Mouse (Mus musculus): ENCODE measurements around the gene Rbm8a. TPM values are rescaled to one million over a fixed set of nuclear protein-coding genes. Genes with fewer than 3 reads are reported as not detected.

Rbm8a gene
- polyA plus RNA-seq (2015; fragmentation: Nextera tagmentation; extraction: Ambion mirVana): 78.8 and 87.7 TPM in 2 replicates

DNA sequence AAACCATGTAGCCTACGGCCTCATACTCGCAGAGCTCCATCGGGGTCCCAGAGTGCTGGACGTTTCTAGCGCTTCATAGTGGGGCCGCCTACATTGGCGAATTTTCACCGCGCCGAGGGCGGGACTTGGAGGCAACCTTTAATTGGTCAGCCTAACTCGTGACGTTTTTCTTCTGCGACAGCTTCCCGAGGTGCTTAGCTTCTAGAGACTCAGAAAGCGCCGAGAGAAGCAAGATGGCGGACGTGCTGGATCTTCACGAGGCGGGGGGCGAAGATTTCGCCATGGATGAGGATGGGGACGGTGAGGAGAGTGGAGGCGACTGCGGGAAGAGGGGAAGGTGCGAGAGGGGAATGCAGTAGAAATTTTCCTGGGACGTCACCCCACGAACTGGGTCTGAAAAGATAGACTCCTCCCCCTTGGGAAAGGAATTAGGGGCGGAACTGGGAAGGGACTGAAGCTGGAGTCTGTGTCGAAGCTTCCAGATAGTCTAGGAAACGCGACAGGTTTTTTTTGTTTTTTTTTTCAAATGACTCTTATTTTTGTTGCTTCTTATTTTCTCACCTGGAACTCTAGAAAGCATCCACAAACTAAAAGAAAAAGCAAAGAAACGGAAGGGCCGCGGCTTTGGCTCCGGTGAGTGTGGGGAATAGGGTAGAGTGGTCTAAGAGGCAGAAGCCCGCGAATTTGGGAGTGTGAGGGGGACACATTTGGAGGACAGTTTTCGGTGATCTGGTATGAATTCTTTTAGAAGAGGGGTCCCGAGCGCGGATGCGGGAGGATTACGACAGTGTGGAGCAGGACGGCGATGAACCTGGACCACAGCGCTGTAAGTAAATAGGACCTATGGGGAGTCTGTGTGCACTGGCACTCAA lies at the start of gene Rbm8a:
TSS of gene Rbm8a (plus strand) at position 205 of the 872 bp plus-strand sequence.
- Histone ChIP-seq H3K27ac (peak within 1 kb of the TSS; percentile 56; the same call in 1 of the 2 replicates), H3K4me1 (replicated peaks) (peaks cover 35% of the 10 kb centered on the region), H3K36me3 (peaks cover 29% of the 10 kb centered on the region), H3K9me3 (replicated peaks) (no peaks in the 10 kb centered on the region), H3K9ac (peak within 1 kb of the TSS; percentile 83), H3K4me2 (peak within 1 kb of the TSS; percentile 81), H3K27me3 (no peaks in the 10 kb centered on the region), H3K4me3 (replicated peaks) (peak within 1 kb of the TSS; percentile 74)
- DNase-seq (peak; percentile 93), ATAC-seq (ENCODE audit: low read depth) (peak; percentile 93)
- WGBS (ENCODE audit: insufficient replicate concordance): 1% methylated on average over 48 of the region's 48 CpGs

DNA sequence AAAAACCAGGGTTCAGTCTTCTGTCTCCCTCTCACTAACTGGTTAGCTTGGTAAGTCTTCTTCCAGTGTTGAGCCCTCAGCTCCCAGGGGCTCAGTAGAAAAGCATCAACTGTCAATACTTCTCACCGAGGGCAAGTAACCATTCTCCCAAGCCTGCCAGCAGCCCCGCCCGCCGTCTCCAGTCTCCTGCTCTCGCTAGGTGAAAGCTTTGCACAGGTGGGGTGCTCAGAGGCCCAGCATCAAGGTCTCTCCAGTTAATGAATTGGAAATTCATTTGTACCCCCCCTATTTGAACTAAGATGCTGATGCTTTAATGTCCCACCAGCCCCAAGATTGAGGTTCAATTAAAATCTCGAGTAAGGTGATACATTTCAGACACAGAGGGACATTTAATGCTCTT lies 48.6 kb upstream of the Rbm8a start:
- DNase-seq (no peak), ATAC-seq (ENCODE audit: low read depth) (no peak)
- Histone ChIP-seq H3K4me3 (replicated peaks) (no peak overlapping the region), H3K4me1 (replicated peaks) (peaks cover 41% of the 10 kb centered on the region), H3K27ac (no peak overlapping the region), H3K9ac (no peak overlapping the region), H3K4me2 (0 out of 2 replicates have a peak overlapping the region, but pooled peaks have one; percentile 61), H3K9me3 (replicated peaks) (no peaks in the 10 kb centered on the region), H3K27me3 (no peaks in the 10 kb centered on the region), H3K36me3 (no peaks in the 10 kb centered on the region)
- WGBS (ENCODE audit: insufficient replicate concordance): 61% methylated on average over 6 of the region's 6 CpGs

DNA sequence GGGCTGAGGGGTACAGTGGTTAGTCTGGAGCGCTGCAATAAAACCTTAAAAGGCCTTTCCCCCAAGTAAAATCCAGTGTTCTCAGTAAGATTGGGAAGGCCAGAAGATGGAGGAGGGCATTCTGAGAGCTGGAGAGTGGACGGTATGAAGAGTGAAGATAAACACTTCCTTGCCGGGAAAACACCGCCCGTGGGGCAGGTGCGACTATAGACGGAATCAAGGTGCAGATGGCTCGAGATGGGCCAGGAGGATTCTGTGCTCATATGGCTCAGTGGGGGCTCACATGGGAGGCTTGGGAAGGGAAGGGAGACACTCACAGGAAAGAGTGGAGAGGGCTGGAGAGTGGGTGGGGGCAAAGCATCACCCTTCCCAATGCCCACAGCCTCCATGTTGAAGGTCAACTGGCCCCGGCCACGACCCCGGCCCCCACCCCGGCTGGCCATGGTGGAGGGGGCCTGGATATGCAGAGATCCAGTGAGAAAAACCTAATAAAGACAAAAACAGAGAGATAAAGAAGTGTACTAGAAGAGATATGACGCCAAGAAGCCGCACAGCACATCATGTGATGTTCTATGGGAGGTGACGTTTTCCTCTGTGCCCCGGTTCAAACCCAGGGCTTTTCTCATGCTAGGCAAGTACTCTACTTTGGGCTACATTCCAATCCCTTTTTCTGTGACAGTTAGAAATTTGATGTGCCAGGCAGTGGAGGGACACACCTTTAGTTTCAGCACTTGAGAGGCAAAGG lies 47.8 kb upstream of the Rbm8a start:
- no peak overlapping the region for H3K9ac ChIP-seq
- H3K4me2 ChIP-seq: no peak overlapping the region
- no peak overlapping the region for H3K4me3 ChIP-seq (replicated peaks)
- no peaks in the 10 kb centered on the region for H3K27me3 ChIP-seq
- no peak overlapping the region for H3K27ac ChIP-seq
- DNase-seq: no peak
- H3K9me3 ChIP-seq (replicated peaks): no peaks in the 10 kb centered on the region
- WGBS (ENCODE audit: insufficient replicate concordance): 77% methylated on average over 16 of the region's 16 CpGs
- H3K36me3 ChIP-seq: no peaks in the 10 kb centered on the region
- ATAC-seq (ENCODE audit: low read depth): no peak
- peaks cover 33% of the 10 kb centered on the region for H3K4me1 ChIP-seq (replicated peaks)

DNA sequence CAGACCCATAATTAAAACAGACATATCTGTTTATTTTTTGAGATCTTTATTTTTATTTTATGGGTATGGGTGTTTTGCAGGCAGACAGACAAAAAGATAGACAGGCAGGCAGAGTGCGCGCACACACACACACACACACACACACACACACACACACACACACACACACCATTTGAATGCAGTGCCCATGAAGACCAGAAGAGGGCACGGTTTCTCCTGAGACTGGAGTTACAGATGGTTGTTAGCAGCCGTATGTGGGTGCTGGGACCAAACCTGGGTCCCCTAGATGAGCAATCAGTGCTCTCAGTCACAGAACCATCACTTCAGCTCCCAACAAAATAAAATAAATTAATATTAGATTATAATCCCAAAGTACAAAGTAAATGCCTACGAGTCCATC lies 46.3 kb upstream of the Rbm8a start:
- Histone ChIP-seq H3K9ac (no peak overlapping the region), H3K4me1 (replicated peaks) (peaks cover 24% of the 10 kb centered on the region), H3K27ac (no peak overlapping the region), H3K9me3 (replicated peaks) (no peaks in the 10 kb centered on the region), H3K27me3 (no peaks in the 10 kb centered on the region), H3K36me3 (no peaks in the 10 kb centered on the region), H3K4me3 (replicated peaks) (no peak overlapping the region), H3K4me2 (no peak overlapping the region)
- WGBS (ENCODE audit: insufficient replicate concordance): 80% methylated on average over 5 of the region's 5 CpGs
- ATAC-seq (ENCODE audit: low read depth) (no peak), DNase-seq (no peak)

DNA sequence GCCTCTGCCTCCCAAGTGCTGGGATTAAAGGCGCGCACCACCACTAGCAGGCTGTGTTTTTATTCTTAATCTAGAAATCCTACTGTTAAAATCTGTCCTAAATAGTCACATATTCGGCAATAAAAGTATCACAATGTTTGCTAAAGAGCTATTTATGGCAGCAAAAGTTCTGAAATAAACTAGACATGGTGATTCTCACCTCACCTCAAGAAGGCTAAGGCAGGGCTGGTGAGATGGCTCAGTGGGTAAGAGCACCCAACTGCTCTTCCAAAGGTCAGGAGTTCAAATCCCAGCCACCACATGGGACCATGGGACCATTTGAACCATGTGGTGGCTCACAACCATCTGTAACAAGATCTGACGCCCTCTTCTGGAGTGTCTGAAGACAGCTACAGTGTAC lies 39.1 kb upstream of the Rbm8a start:
- H3K9ac ChIP-seq: no peak overlapping the region
- H3K27ac ChIP-seq: no peak overlapping the region
- no peak overlapping the region for H3K4me2 ChIP-seq
- H3K9me3 ChIP-seq (replicated peaks): no peaks in the 10 kb centered on the region
- 0 out of 2 replicates have a peak, but pooled peaks cover 6% of the 10 kb centered on the region for H3K36me3 ChIP-seq
- ATAC-seq (ENCODE audit: low read depth) (no peak), DNase-seq (no peak)
- H3K4me3 ChIP-seq (replicated peaks): no peak overlapping the region
- peaks cover 10% of the 10 kb centered on the region for H3K27me3 ChIP-seq
- peaks cover 17% of the 10 kb centered on the region for H3K4me1 ChIP-seq (replicated peaks)
- WGBS (ENCODE audit: insufficient replicate concordance): 73% methylated on average over 4 of the region's 4 CpGs

DNA sequence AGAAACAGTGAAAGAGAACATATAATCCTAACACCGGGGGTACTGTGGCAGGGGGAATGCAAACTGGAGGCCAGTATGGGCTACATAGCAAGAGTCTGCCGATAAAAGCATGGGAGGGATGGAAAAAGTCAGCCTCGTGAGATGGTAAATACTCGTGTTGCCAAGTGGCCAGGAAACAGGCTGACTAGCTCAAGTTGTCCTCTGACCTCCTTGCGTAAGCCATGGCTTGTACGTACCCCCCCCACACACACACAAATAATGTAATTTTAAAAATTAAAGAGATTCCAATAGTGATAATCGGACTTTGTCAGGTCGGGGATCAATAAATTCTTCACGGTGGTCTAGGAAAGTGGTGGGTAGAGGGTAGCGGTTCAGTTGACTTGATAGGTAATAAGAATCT lies 36.4 kb upstream of the Rbm8a start:
- peaks cover 44% of the 10 kb centered on the region for H3K4me1 ChIP-seq (replicated peaks)
- H3K27ac ChIP-seq: peak overlapping the region; percentile 62
- H3K36me3 ChIP-seq: 0 out of 2 replicates have a peak, but pooled peaks cover 6% of the 10 kb centered on the region
- H3K4me2 ChIP-seq: peak overlapping the region; percentile 82
- peak overlapping the region; percentile 63 for H3K4me3 ChIP-seq (replicated peaks)
- H3K27me3 ChIP-seq: peaks cover 38% of the 10 kb centered on the region
- peak overlapping the region; percentile 73 for H3K9ac ChIP-seq
- under 1% methylated on average over 10 of the region's 10 CpGs for WGBS (ENCODE audit: insufficient replicate concordance)
- DNase-seq (no peak), ATAC-seq (ENCODE audit: low read depth) (no peak)
- no peaks in the 10 kb centered on the region for H3K9me3 ChIP-seq (replicated peaks)

DNA sequence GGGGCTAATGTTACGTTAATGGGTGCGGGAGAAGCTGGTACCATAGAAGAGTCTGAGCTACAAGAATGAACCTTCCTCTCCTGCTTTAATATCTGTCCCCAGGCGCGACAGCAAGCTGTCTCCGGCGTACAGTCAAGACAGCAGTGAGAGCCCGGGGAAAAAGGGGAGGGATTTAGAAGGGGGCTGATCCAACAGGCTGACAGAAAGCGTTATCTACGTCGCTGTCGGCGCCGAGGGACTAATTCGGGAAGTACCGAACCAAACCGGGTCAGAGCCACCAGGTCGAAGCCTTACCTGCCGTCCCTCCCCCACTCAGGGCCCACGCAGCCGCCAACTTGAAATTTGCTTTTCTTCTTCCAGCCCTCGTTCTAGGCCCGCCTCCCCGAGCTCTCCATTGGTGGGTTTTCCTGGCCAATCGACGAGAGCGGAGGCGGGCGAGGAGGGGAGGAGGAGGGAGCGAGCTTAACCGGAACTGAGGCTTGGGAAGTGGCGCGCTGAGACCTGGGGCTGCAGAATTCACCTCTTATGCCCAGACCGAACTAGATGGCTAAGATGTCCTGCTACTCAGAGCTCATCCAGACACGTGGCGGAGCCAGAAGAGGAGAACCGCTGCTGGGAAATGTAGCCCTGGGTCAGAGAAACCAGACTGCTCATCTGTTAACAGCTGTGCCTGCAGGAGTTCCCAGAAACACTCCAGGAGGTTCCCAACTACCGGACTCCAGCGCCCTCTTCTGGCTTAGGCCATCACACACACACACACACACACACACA lies 35.8 kb upstream of the Rbm8a start, which contains the start of gene Polr3gl:
TSS of gene Polr3gl (minus strand) at position 392 of the 771 bp plus-strand sequence.
- peaks cover 46% of the 10 kb centered on the region for H3K4me1 ChIP-seq (replicated peaks)
- H3K27ac ChIP-seq: peak within 1 kb of the TSS; percentile 62
- no peaks in the 10 kb centered on the region for H3K9me3 ChIP-seq (replicated peaks)
- H3K4me2 ChIP-seq: peak within 1 kb of the TSS; percentile 82
- H3K4me3 ChIP-seq (replicated peaks): peak within 1 kb of the TSS; percentile 63
- 0 out of 2 replicates have a peak, but pooled peaks cover 6% of the 10 kb centered on the region for H3K36me3 ChIP-seq
- peak within 1 kb of the TSS; percentile 73 for H3K9ac ChIP-seq
- peak; percentile 95 for ATAC-seq (ENCODE audit: low read depth)
- DNase-seq: peak; percentile 89
- peaks cover 44% of the 10 kb centered on the region for H3K27me3 ChIP-seq
- under 1% methylated on average over 36 of the region's 38 CpGs for WGBS (ENCODE audit: insufficient replicate concordance)

DNA sequence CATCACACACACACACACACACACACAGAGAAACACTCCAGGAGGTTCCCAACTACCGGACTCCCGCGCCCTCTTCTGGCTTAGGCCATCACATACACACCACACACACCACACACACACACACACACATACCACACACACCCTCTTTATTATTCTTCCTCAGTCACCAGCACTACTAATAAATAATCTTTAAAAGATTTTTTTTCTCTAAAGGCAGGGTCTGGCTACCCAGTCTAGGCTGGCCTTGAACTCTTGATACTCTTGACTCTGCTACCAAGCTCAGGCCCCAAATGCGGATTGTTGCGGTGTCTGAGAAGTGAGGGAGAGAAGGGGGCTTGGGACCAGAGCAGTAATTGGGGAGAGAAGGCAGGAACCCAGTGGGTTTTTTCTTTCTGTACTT lies 34.9 kb upstream of the Rbm8a start:
- no peak overlapping the region for H3K4me2 ChIP-seq
- no peak overlapping the region for H3K4me3 ChIP-seq (replicated peaks)
- peaks cover 52% of the 10 kb centered on the region for H3K27me3 ChIP-seq
- no peak overlapping the region for H3K9ac ChIP-seq
- no peak for DNase-seq
- 0 out of 2 replicates have a peak, but pooled peaks cover 6% of the 10 kb centered on the region for H3K36me3 ChIP-seq
- H3K9me3 ChIP-seq (replicated peaks): no peaks in the 10 kb centered on the region
- ATAC-seq (ENCODE audit: low read depth): no peak
- H3K27ac ChIP-seq: no peak overlapping the region
- H3K4me1 ChIP-seq (replicated peaks): peaks cover 46% of the 10 kb centered on the region
- WGBS (ENCODE audit: insufficient replicate concordance): 82% methylated on average over 5 of the region's 5 CpGs

DNA sequence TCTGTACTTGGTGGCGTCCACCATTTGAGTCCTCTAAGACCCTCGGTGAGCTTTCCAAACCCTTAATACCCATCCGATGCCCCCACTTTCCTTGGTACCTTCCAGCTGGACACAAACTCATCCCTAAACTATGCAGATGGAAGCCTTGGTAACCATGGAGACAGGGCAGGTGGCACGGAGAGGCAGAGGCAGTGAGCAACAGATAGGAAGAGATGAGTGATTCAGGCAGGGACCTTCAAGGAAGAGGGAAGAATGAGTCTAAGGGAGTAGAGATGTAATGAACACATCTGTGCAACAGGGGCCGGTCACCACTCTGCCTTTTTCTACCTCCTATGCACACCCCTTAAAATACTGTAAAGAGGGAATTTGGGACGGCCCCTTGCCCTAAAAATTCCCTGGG lies 34.1 kb upstream of the Rbm8a start:
- H3K4me3 ChIP-seq (replicated peaks): no peak overlapping the region
- 31% methylated on average over 6 of the region's 6 CpGs for WGBS (ENCODE audit: insufficient replicate concordance)
- ATAC-seq (ENCODE audit: low read depth) (no peak), DNase-seq (no peak)
- 0 out of 2 replicates have a peak, but pooled peaks cover 1% of the 10 kb centered on the region for H3K36me3 ChIP-seq
- H3K4me2 ChIP-seq: no peak overlapping the region
- peaks cover 54% of the 10 kb centered on the region for H3K4me1 ChIP-seq (replicated peaks)
- H3K9me3 ChIP-seq (replicated peaks): no peaks in the 10 kb centered on the region
- peaks cover 60% of the 10 kb centered on the region for H3K27me3 ChIP-seq
- H3K9ac ChIP-seq: no peak overlapping the region
- no peak overlapping the region for H3K27ac ChIP-seq

DNA sequence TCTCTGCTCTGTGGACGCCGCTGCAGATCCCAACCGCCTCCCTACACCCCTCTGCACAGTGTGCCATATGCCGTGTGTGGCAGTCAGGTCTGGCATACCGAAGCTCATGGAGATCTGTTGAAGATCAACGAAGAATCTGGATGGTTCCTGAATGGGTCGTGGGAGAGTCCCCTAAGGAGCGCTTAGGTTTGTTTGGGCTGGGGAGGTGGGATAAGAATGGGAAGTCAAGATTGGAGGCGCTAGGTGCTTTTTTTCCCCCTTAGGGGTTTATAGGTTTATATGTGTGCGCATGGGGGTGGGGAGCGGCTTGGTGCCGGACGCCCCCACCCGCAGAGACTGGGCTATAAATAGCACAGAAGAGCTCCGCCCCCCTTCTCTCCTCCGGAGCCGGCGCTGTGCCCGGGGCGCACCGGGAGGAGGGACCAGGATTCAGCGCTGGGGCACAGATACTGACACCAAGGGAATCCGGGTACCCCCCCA lies 33.5 kb upstream of the Rbm8a start, which contains the start of gene Ankrd34a:
TSS of gene Ankrd34a (plus strand) at position 409 of the 480 bp plus-strand sequence.
- Histone ChIP-seq H3K27me3 (peaks cover 67% of the 10 kb centered on the region), H3K27ac (no peak within 1 kb of the TSS), H3K36me3 (no peaks in the 10 kb centered on the region), H3K9me3 (replicated peaks) (no peaks in the 10 kb centered on the region), H3K4me1 (replicated peaks) (peaks cover 59% of the 10 kb centered on the region), H3K9ac (peak within 1 kb of the TSS; percentile 56), H3K4me3 (replicated peaks) (peak within 1 kb of the TSS; percentile 53), H3K4me2 (peak within 1 kb of the TSS; percentile 68)
- ATAC-seq (ENCODE audit: low read depth): no peak
- WGBS (ENCODE audit: insufficient replicate concordance): 5% methylated on average over 20 of the region's 23 CpGs
- no peak for DNase-seq

Measured in liver, embryonic 13.5 days (tissue).